In genomic region chr4:9009656-9010055, GRCm38 (mm10) we compare ENCODE assay signal across 10 mouse cellular contexts.
DNase-seq lines count a peak whose midpoint lies in the region; ATAC-seq and TF ChIP-seq lines count a peak whose summit lies in the region.
"Had no signal": no experiment of that assay in that cellular context is flagged by ENCODE, and none has a peak within 500 bp of the region (broad histone marks: within the 10 kb centered on the region; RNA-seq: fewer than 3 reads in every experiment).

No protein-coding gene starts in this region.

- peak; percentile 68 for DNase-seq in T-cell, adult 2 months (ENCODE audit: low spot score)
- DNase-seq in midbrain, postnatal 0 days (ENCODE audit: low spot score) = peak; percentile 38
- DNase-seq in testis, postnatal 14 days (ENCODE audit: low spot score) = no peak
- DNase-seq in right cerebral cortex, postnatal 25 days = no peak
- no peak for DNase-seq in layer of hippocampus, adult 18-20 months (ENCODE audit: low spot score in 2 of 2)
- DNase-seq: gastrocnemius, adult 2 months had no signal

- H3K9ac ChIP-seq in kidney, embryonic 15.5 days = no peak overlapping the region
- no peak overlapping the region for H3K9ac ChIP-seq in kidney, embryonic 14.5 days (ENCODE audit: low read depth, low read length)
- H3K9ac ChIP-seq in midbrain, postnatal 0 days (replicated peaks; ENCODE audit: low read length, poor library complexity, severe bottlenecking) = no peak overlapping the region

- no peak for TF ChIP-seq CTCF in midbrain, postnatal 0 days (IDR thresholded peaks at IDR 0.05)

- H3K27ac ChIP-seq in kidney, embryonic 15.5 days = no peak overlapping the region
- H3K27ac ChIP-seq in kidney, embryonic 14.5 days (ENCODE audit: low read depth, low read length) = no peak overlapping the region
- H3K27ac ChIP-seq in midbrain, postnatal 0 days (ENCODE audit: low read depth, low read length) = no peak overlapping the region
- H3K27ac ChIP-seq: gastrocnemius, adult 2 months had no signal

- 53% methylated on average over 4 of the region's 4 CpGs for WGBS in kidney, embryonic 15.5 days
- 52% methylated on average over 4 of the region's 4 CpGs for WGBS in kidney, embryonic 14.5 days
- 52% methylated on average over 4 of the region's 4 CpGs for WGBS in midbrain, postnatal 0 days

- peaks cover 10% of the 10 kb centered on the region for H3K27me3 ChIP-seq in kidney, embryonic 15.5 days
- H3K27me3 ChIP-seq in kidney, embryonic 14.5 days (ENCODE audit: control insufficient read depth, insufficient read depth, low read length) = no peaks in the 10 kb centered on the region
- no peaks in the 10 kb centered on the region for H3K27me3 ChIP-seq in midbrain, postnatal 0 days (ENCODE audit: insufficient read depth, low read length)

- no peaks in the 10 kb centered on the region for H3K36me3 ChIP-seq in kidney, embryonic 15.5 days
- no peaks in the 10 kb centered on the region for H3K36me3 ChIP-seq in kidney, embryonic 14.5 days (ENCODE audit: control insufficient read depth, insufficient read depth, low read length)
- no peaks in the 10 kb centered on the region for H3K36me3 ChIP-seq in midbrain, postnatal 0 days (ENCODE audit: insufficient read depth, low read length)
- H3K36me3 ChIP-seq: G1E had no signal

- H3K4me3 ChIP-seq in kidney, embryonic 15.5 days (replicated peaks) = no peak overlapping the region
- H3K4me3 ChIP-seq in kidney, embryonic 14.5 days (ENCODE audit: low read length) = no peak overlapping the region
- H3K4me3 ChIP-seq in midbrain, postnatal 0 days (ENCODE audit: low read depth, low read length) = no peak overlapping the region
- H3K4me3 ChIP-seq: gastrocnemius, adult 2 months had no signal

- 0 out of 2 replicates have a peak overlapping the region, but pooled peaks have one; percentile 7 for H3K4me2 ChIP-seq in kidney, embryonic 15.5 days
- no peak overlapping the region for H3K4me2 ChIP-seq in kidney, embryonic 14.5 days (replicated peaks; ENCODE audit: low read depth, low read length)
- no peak overlapping the region for H3K4me2 ChIP-seq in midbrain, postnatal 0 days (ENCODE audit: low read depth, low read length, poor library complexity, severe bottlenecking)

- H3K4me1 ChIP-seq in kidney, embryonic 15.5 days = peaks cover 32% of the 10 kb centered on the region
- peaks cover 14% of the 10 kb centered on the region; the same call in 1 of the 2 replicates for H3K4me1 ChIP-seq in kidney, embryonic 14.5 days (ENCODE audit: control insufficient read depth, insufficient read depth, low read length)
- H3K4me1 ChIP-seq in midbrain, postnatal 0 days (ENCODE audit: insufficient read depth, low read length) = no peaks in the 10 kb centered on the region

- H3K9me3 ChIP-seq in kidney, embryonic 15.5 days (replicated peaks) = no peaks in the 10 kb centered on the region
- H3K9me3 ChIP-seq in kidney, embryonic 14.5 days (ENCODE audit: control insufficient read depth, low read length) = no peaks in the 10 kb centered on the region
- H3K9me3 ChIP-seq in midbrain, postnatal 0 days (ENCODE audit: low read length) = no peaks in the 10 kb centered on the region
- H3K9me3 ChIP-seq: G1E had no signal

- no peak for ATAC-seq in kidney, embryonic 15.5 days (replicated peaks; ENCODE audit: low FRiP score)
- ATAC-seq in kidney, embryonic 14.5 days (ENCODE audit: low FRiP score, low TSS enrichment) = no peak
- peak; percentile 98 for ATAC-seq in granulocyte monocyte progenitor cell, adult 5-6 weeks (replicated peaks; ENCODE audit: poor library complexity, severe bottlenecking)
- no peak for ATAC-seq in midbrain, postnatal 0 days (ENCODE audit: low FRiP score)

Comparison
In these comparisons a context has a peak if more than half of its experiments do, and no peak if none do; other contexts are left out.
1. DNase-seq: peak in T-cell, adult 2 months (single experiment) and midbrain, postnatal 0 days (single experiment); none in testis, postnatal 14 days (single experiment), right cerebral cortex, postnatal 25 days (single experiment) and layer of hippocampus, adult 18-20 months (0 of 2).